Comparison of ENCODE assay signal across 25 mouse cellular contexts in the genomic region with DNA sequence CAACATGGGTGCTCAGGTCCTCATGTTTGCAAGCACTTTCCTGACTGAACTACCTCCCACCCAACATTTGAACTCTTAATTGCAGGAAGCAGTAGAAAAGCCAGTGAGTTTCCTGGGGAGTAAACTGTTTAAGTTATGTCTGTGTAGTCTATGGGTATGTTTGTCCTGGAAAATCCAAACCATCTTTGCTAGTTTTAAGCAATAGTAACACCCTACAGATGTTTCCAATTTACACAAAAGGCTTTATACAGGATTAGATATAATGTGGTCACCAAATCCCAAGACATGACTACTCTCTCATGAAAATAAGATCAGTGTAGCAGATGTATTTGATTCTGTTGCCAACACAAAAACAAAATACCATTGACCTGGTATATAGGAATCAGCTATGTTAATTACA.
A peak's percentile ranks its signal among the peaks of the same experiment; 100 is the strongest.
DNase-seq lines count a peak whose midpoint lies in the region; ATAC-seq and TF ChIP-seq lines count a peak whose summit lies in the region.
"Had no signal": no experiment of that assay in that cellular context is flagged by ENCODE, and none has a peak within 500 bp of the region (broad histone marks: within the 10 kb centered on the region; RNA-seq: fewer than 3 reads in every experiment).

No protein-coding gene starts in this region.

- no peaks in the 10 kb centered on the region for H3K27me3 ChIP-seq in embryonic facial prominence, embryonic 10.5 days (replicated peaks; ENCODE audit: low read depth, poor library complexity, severe bottlenecking)
- no peaks in the 10 kb centered on the region for H3K27me3 ChIP-seq in embryonic facial prominence, embryonic 12.5 days
- H3K27me3 ChIP-seq: CH12.LX; embryonic facial prominence, embryonic 13.5 days; forebrain, embryonic 12.5 days had no signal

- peak; percentile 27 for DNase-seq in NIH3T3 (ENCODE audit: low read depth)
- peak; percentile 9 for DNase-seq in embryonic facial prominence, embryonic 10.5 days (ENCODE audit: low spot score)
- DNase-seq in B cell, adult 2 months, result no peak
- DNase-seq in right cerebral cortex, postnatal 4 days, result no peak
- DNase-seq in layer of hippocampus, postnatal 10 days (ENCODE audit: low spot score in 2 of 2), result no peak
- no peak for DNase-seq in frontal cortex, postnatal 36 days (ENCODE audit: low spot score in 2 of 2)
- DNase-seq: adrenal gland, adult 2 months; adrenal gland, postnatal 10 days; adrenal gland, postnatal 25 days; cerebellum, adult 11-12 months; cerebellum, adult 2 months; cerebellum, adult 9-10 months; cerebellum, postnatal 10 days; cerebellum, postnatal 25 days had no signal

- no peak for TF ChIP-seq POLR2A in embryonic fibroblast, embryonic 13.5 days (IDR thresholded peaks at IDR 0.05; ENCODE audit: low read depth, low read length)

- H3K4me1 ChIP-seq in embryonic facial prominence, embryonic 10.5 days, result no peaks in the 10 kb centered on the region; the same call in 1 of the 2 replicates
- no peaks in the 10 kb centered on the region for H3K4me1 ChIP-seq in embryonic facial prominence, embryonic 12.5 days
- H3K4me1 ChIP-seq in embryonic fibroblast, embryonic 13.5 days (ENCODE audit: control insufficient read depth, insufficient read depth, low read length), result 0 out of 2 replicates have a peak, but pooled peaks cover 3% of the 10 kb centered on the region
- H3K4me1 ChIP-seq: forebrain, embryonic 10.5 days; forebrain, embryonic 12.5 days had no signal

- no peak for TF ChIP-seq CTCF in embryonic fibroblast, embryonic 13.5 days (IDR thresholded peaks at IDR 0.05; ENCODE audit: borderline replicate concordance, insufficient read depth, low read length)

- H3K9ac ChIP-seq in embryonic facial prominence, embryonic 12.5 days, result no peak overlapping the region
- H3K9ac ChIP-seq: embryonic facial prominence, embryonic 13.5 days; forebrain, embryonic 12.5 days had no signal

- H3K27ac ChIP-seq in embryonic facial prominence, embryonic 10.5 days (replicated peaks), result no peak overlapping the region
- H3K27ac ChIP-seq in embryonic facial prominence, embryonic 12.5 days, result no peak overlapping the region
- H3K27ac ChIP-seq in embryonic fibroblast, embryonic 13.5 days (ENCODE audit: insufficient read depth, low read length), result peak overlapping the region; percentile 47
- H3K27ac ChIP-seq: embryonic facial prominence, embryonic 13.5 days; forebrain, embryonic 10.5 days; forebrain, embryonic 12.5 days had no signal

- no peak overlapping the region for H3K4me2 ChIP-seq in embryonic facial prominence, embryonic 12.5 days (replicated peaks)
- H3K4me2 ChIP-seq: embryonic facial prominence, embryonic 13.5 days; forebrain, embryonic 12.5 days had no signal

- H3K9me3 ChIP-seq in embryonic facial prominence, embryonic 10.5 days, result no peaks in the 10 kb centered on the region
- H3K9me3 ChIP-seq in embryonic facial prominence, embryonic 12.5 days, result no peaks in the 10 kb centered on the region
- H3K9me3 ChIP-seq: embryonic facial prominence, embryonic 13.5 days; forebrain, embryonic 10.5 days; forebrain, embryonic 12.5 days; G1E had no signal

- H3K36me3 ChIP-seq in embryonic facial prominence, embryonic 10.5 days (replicated peaks), result no peaks in the 10 kb centered on the region
- H3K36me3 ChIP-seq in embryonic facial prominence, embryonic 12.5 days, result no peaks in the 10 kb centered on the region
- H3K36me3 ChIP-seq: embryonic facial prominence, embryonic 13.5 days; forebrain, embryonic 10.5 days; forebrain, embryonic 12.5 days; G1E had no signal

- peak; percentile 60; the same call in 1 of the 2 replicates for ATAC-seq in embryonic facial prominence, embryonic 12.5 days (ENCODE audit: insufficient number of reproducible peaks, insufficient read depth, low FRiP score, low TSS enrichment)
- ATAC-seq: CD4-positive, CD25-positive, alpha-beta regulatory T cell, adult 4 months; forebrain, embryonic 14.5 days; forebrain, embryonic 16.5 days had no signal

- no peak overlapping the region for H3K4me3 ChIP-seq in embryonic facial prominence, embryonic 10.5 days
- H3K4me3 ChIP-seq in embryonic facial prominence, embryonic 12.5 days, result no peak overlapping the region
- no peak overlapping the region for H3K4me3 ChIP-seq in embryonic fibroblast, embryonic 13.5 days (ENCODE audit: insufficient read depth, low read length)
- H3K4me3 ChIP-seq: embryonic facial prominence, embryonic 13.5 days; erythroblast, embryonic 14.5 days; forebrain, embryonic 10.5 days; forebrain, embryonic 12.5 days had no signal

Comparison
In these comparisons a context has a peak if more than half of its experiments do, and no peak if none do; other contexts are left out.
1. DNase-seq: peak in NIH3T3 (single experiment) and embryonic facial prominence, embryonic 10.5 days (single experiment); none in B cell, adult 2 months (0 of 2), right cerebral cortex, postnatal 4 days (single experiment), layer of hippocampus, postnatal 10 days (0 of 2) and frontal cortex, postnatal 36 days (0 of 2).